Mouse (Mus musculus) myocyte (in vitro differentiated cells): ENCODE data around the gene Slc38a2.

Experiments used
- CEBPB ChIP-seq: IDR thresholded peaks from 2 replicates; pipeline ENCODE4 v1.6.1; 2011; ENCODE audit warnings: mild to moderate bottlenecking, moderate library complexity; ENCODE audit not compliant: poor library complexity, insufficient read depth, severe bottlenecking
- E2F4 ChIP-seq: IDR thresholded peaks from one replicate; pipeline ENCODE4 v1.6.1; 2011; ENCODE audit warnings: mild to moderate bottlenecking, control low read depth, moderate library complexity; ENCODE audit not compliant: insufficient read depth
- MYOG ChIP-seq, 3 experiments: IDR thresholded peaks; one replicate each; pipeline ENCODE4 v1.6.1; 2011; ENCODE audit warnings: control low read depth in 2 of 3, low read depth in 2 of 3, mild to moderate bottlenecking in 2 of 3; ENCODE audit not compliant: insufficient read length in 2 of 3, control insufficient read depth in 1 of 3, insufficient read depth in 1 of 3
- POLR2A ChIP-seq: IDR thresholded peaks from one replicate; pipeline ENCODE4 v1.6.1; 2011; ENCODE audit warnings: low read depth, mild to moderate bottlenecking, control low read depth, moderate library complexity; ENCODE audit not compliant: insufficient read length
- POLR2AphosphoS2 ChIP-seq: IDR thresholded peaks from one replicate; pipeline ENCODE4 v1.6.1; 2011; ENCODE audit warnings: low read depth, control low read depth; ENCODE audit not compliant: insufficient read length
- TCF12 ChIP-seq: IDR thresholded peaks from one replicate; pipeline ENCODE4 v1.6.1; 2011; ENCODE audit warnings: mild to moderate bottlenecking, control low read depth; ENCODE audit not compliant: poor library complexity, insufficient read depth, severe bottlenecking
- USF1 ChIP-seq: IDR thresholded peaks from one replicate; pipeline ENCODE4 v1.6.1; 2011; ENCODE audit warnings: low read depth, mild to moderate bottlenecking, control low read depth, moderate library complexity

- TF ChIP-seq CEBPB (no peak), POLR2A (peak; percentile 32), USF1 (no peak), MYOG (IDR thresholded peaks at IDR 0.05; ENCODE audit: control insufficient read depth in 1 of 3, insufficient read depth in 1 of 3, insufficient read length in 2 of 3, low read depth in 2 of 3) (peak in 2 of 3 experiments; percentile 34 to 71), TCF12 (no peak), E2F4 (no peak), POLR2AphosphoS2 (no peak)
These were observed 3.8 kb downstream of the Slc38a2 start for GRCm38 (mm10) chr15:96695455-96696421.
